In the genomic region with DNA sequence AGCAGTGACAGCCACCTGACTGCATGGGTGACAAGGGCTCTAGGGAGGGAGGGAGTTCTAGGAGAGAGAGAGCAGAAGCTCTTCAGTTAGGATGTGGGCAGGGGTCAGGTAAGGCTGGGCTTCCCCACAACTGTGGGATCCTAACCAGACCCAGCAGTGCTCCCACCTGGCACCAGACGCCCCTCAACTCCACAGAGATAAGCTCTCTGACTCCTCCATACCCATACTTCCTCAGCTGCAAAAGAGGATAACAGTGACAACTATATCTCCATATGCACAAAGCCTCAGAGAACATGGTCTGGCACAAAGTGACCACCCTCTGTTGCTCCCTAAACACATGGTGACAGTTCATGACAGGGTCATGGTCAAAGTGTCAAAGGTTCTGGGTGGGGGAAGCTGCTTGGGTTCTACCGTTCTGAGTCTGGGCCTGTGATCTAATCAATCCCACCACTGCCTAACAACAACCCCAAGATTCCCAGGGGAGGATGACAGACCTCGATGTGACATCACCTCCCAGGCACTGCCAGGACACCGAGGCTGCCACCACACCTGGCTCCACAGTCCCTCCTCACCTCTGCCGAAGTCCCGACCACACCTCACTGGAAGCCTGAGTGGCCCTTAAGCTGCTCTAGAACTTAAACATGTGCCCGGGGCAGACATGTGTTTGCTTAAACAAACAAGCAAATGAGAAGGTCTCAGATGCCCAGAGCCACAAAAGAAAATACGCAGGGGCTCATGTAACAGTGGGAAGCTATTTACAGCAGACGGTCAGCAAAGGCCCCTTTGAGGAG, we compare ENCODE assay signal across 11 mouse cellular contexts. TPM values are rescaled to one million over a fixed set of nuclear protein-coding genes. Genes with fewer than 3 reads are reported as not detected.
DNase-seq lines count a peak whose midpoint lies in the region; ATAC-seq and TF ChIP-seq lines count a peak whose summit lies in the region.
"Had no signal": no experiment of that assay in that cellular context is flagged by ENCODE, and none has a peak within 500 bp of the region (broad histone marks: within the 10 kb centered on the region; RNA-seq: fewer than 3 reads in every experiment).

No protein-coding gene starts in this region.

- no peaks in the 10 kb centered on the region for H3K27me3 ChIP-seq in limb, embryonic 12.5 days
- H3K27me3 ChIP-seq in limb, embryonic 10.5 days (ENCODE audit: low read depth, poor library complexity, severe bottlenecking) = no peaks in the 10 kb centered on the region
- H3K27me3 ChIP-seq in CH12.LX (replicated peaks) = no peaks in the 10 kb centered on the region
- H3K27me3 ChIP-seq: hindbrain, embryonic 15.5 days had no signal

- ATAC-seq in limb, embryonic 12.5 days (ENCODE audit: insufficient number of reproducible peaks, insufficient read depth, low FRiP score, low TSS enrichment, low read depth) = no peak

- in situ Hi-C loops in CH12.LX (cut with MboI; ENCODE audit: low pct_ligation_motif_present, low pct_unique_long_range_greater_than_20kb, low sequenced_read_pairs) = no loop called here

- H3K79me2 ChIP-seq in CH12.LX (replicated peaks; ENCODE audit: control insufficient read depth, extremely low read depth, insufficient read depth, poor library complexity, severe bottlenecking) = peaks cover 59% of the 10 kb centered on the region

- 65% methylated on average over 9 of the region's 9 CpGs for WGBS in limb, embryonic 12.5 days
- WGBS in limb, embryonic 10.5 days = 63% methylated on average over 9 of the region's 9 CpGs
- WGBS in lung, adult 2 months = 43% methylated on average over 9 of the region's 9 CpGs

- TF ChIP-seq RAD21 in CH12.LX (IDR thresholded peaks at IDR 0.05; ENCODE audit: low read depth, low read length) = no peak

- no peak overlapping the region for H3K9ac ChIP-seq in limb, embryonic 12.5 days (replicated peaks)
- no peak overlapping the region for H3K9ac ChIP-seq in CH12.LX (ENCODE audit: insufficient read depth, low read depth)
- H3K9ac ChIP-seq: hindbrain, embryonic 15.5 days had no signal

- no peak for TF ChIP-seq CTCF in CH12.LX (conservative IDR thresholded peaks at IDR 0.05 in 1 of 2, IDR thresholded peaks at IDR 0.05 in 1 of 2; ENCODE audit: low read depth in 2 of 2, low read length in 2 of 2)
- TF ChIP-seq CTCF in lung, adult 2 months (IDR thresholded peaks at IDR 0.05; ENCODE audit: insufficient read depth, low read length) = no peak

- no peak overlapping the region for H3K27ac ChIP-seq in limb, embryonic 12.5 days
- H3K27ac ChIP-seq in limb, embryonic 10.5 days = no peak overlapping the region
- no peak overlapping the region for H3K27ac ChIP-seq in CH12.LX (ENCODE audit: insufficient read depth, low read depth)
- H3K27ac ChIP-seq: hindbrain, embryonic 15.5 days had no signal

- H3K4me3 ChIP-seq in limb, embryonic 12.5 days (replicated peaks) = no peak overlapping the region
- H3K4me3 ChIP-seq in limb, embryonic 10.5 days = no peak overlapping the region
- no peak overlapping the region for H3K4me3 ChIP-seq in CH12.LX (replicated peaks in 1 of 3; ENCODE audit: low read depth in 2 of 3, low read length in 2 of 3, poor library complexity in 1 of 3)
- H3K4me3 ChIP-seq in lung, adult 2 months (replicated peaks; ENCODE audit: extremely low read depth, low read depth, low read length) = no peak overlapping the region
- H3K4me3 ChIP-seq: hindbrain, embryonic 15.5 days had no signal

- peaks cover 11% of the 10 kb centered on the region for H3K36me3 ChIP-seq in limb, embryonic 12.5 days
- H3K36me3 ChIP-seq in limb, embryonic 10.5 days = peaks cover 41% of the 10 kb centered on the region
- peaks cover 0 to 21% of the 10 kb centered on the region in 2 experiments for H3K36me3 ChIP-seq in CH12.LX (replicated peaks in 1 of 2; ENCODE audit: control insufficient read depth in 1 of 2, insufficient read depth in 1 of 2, low read length in 1 of 2)
- H3K36me3 ChIP-seq: hindbrain, embryonic 15.5 days had no signal

- DNase-seq in cerebellum, adult 11-12 months = peak; percentile 21
- DNase-seq in cerebellum, adult 18-20 months = no peak
- DNase-seq in limb, embryonic 10.5 days (ENCODE audit: low spot score) = no peak
- DNase-seq in CH12.LX (ENCODE audit: extremely low read depth) = no peak
- DNase-seq in lung, adult 2 months = peak; percentile 53
- no peak for DNase-seq in adrenal gland, adult 8-10 months
- DNase-seq in thymus, postnatal 10 days (ENCODE audit: low spot score in 2 of 2) = no peak
- DNase-seq: cerebellum, adult 9-10 months; layer of hippocampus, postnatal 36 days had no signal

- no peak for TF ChIP-seq POLR2A in CH12.LX (IDR thresholded peaks at IDR 0.05; ENCODE audit: low read depth, low read length)
- TF ChIP-seq POLR2A in lung, adult 2 months (IDR thresholded peaks at IDR 0.05; ENCODE audit: borderline replicate concordance, extremely low read depth, low read depth, low read length) = no peak

- H3K4me1 ChIP-seq in limb, embryonic 12.5 days (replicated peaks) = peaks cover 75% of the 10 kb centered on the region
- H3K4me1 ChIP-seq in limb, embryonic 10.5 days = peaks cover 79% of the 10 kb centered on the region
- peaks cover 32 to 78% of the 10 kb centered on the region in 2 experiments for H3K4me1 ChIP-seq in CH12.LX (ENCODE audit: control insufficient read depth in 1 of 2, insufficient read depth in 2 of 2)
- H3K4me1 ChIP-seq in lung, adult 2 months (ENCODE audit: control insufficient read depth, insufficient read depth, low read length) = peaks cover 17% of the 10 kb centered on the region

- dilution Hi-C loops in CH12.LX (cut with MboI; ENCODE audit: extremely low pct_ligation_motif_present, extremely low pct_unique_long_range_greater_than_20kb, low sequenced_read_pairs) = no loop called here

- no peak for TF ChIP-seq EP300 in CH12.LX (IDR thresholded peaks at IDR 0.05; ENCODE audit: low read length)

- 0 out of 2 replicates have a peak overlapping the region, but pooled peaks have one; percentile 96 for H3K4me2 ChIP-seq in limb, embryonic 12.5 days
- 0 out of 2 replicates have a peak overlapping the region, but pooled peaks have one; percentile 1 for H3K4me2 ChIP-seq in CH12.LX (ENCODE audit: insufficient read depth, low read depth, poor library complexity, severe bottlenecking)

- no peaks in the 10 kb centered on the region for H3K9me3 ChIP-seq in limb, embryonic 12.5 days
- H3K9me3 ChIP-seq in limb, embryonic 10.5 days (replicated peaks) = no peaks in the 10 kb centered on the region
- H3K9me3 ChIP-seq in CH12.LX (replicated peaks; ENCODE audit: low read length) = peaks cover under 1% of the 10 kb centered on the region
- H3K9me3 ChIP-seq: hindbrain, embryonic 15.5 days had no signal

TF ChIP-seq in CH12.LX, 34 proteins besides CTCF, POLR2A, EP300 and RAD21:
- TF ChIP-seq POLR2AphosphoS2 (IDR thresholded peaks at IDR 0.05; ENCODE audit: low read depth, low read length) = no peak
- TF ChIP-seq USF2 (conservative IDR thresholded peaks at IDR 0.05; ENCODE audit: low read depth, low read length) = no peak
- TF ChIP-seq MAX (IDR thresholded peaks at IDR 0.05; ENCODE audit: low read length) = 0 out of 2 replicates have a peak, but pooled peaks have one; percentile 13

RNA-seq across cellular contexts. Expression of a gene that starts 4.0 kb away (rescaled TPM):
- polyA plus RNA-seq in limb, embryonic 12.5 days (2016; fragmentation: Nextera tagmentation; extraction: Ambion mirVana) = 47.6 and 52.1 TPM in 2 replicates
- polyA plus RNA-seq in limb, embryonic 10.5 days (2016; fragmentation: Nextera tagmentation; extraction: Ambion mirVana) = 41.4 and 48.6 TPM in 2 replicates
- total RNA-seq in CH12.LX (2012; rRNA removed) (16.1 and 17.8 TPM in 2 replicates), CH12.LX (2014; rRNA removed) (9.7 and 9.9 TPM in 2 replicates)
- 49.2 and 70.1 TPM in 2 replicates for polyA plus RNA-seq in CH12.LX (2012; ENCODE audit: insufficient read length, low read depth)
- 43.8 and 48.8 TPM in 2 replicates for polyA plus RNA-seq in lung, adult 2 months (2012; rRNA removed)
- total RNA-seq in adrenal gland, adult 8-10 months (2022) = 10 to 100 TPM; 22.1 to 36.6 (median 27.9) TPM

RNA-seq across cellular contexts. Expression of a gene that starts 46.7 kb away (rescaled TPM):
- polyA plus RNA-seq in limb, embryonic 12.5 days (2016; fragmentation: Nextera tagmentation; extraction: Ambion mirVana) = 0.18 and 0.32 TPM in 2 replicates
- polyA plus RNA-seq in limb, embryonic 10.5 days (2016; fragmentation: Nextera tagmentation; extraction: Ambion mirVana) = 0.10 TPM in 1 of 2 replicates, not detected in the other
- 0.04 TPM in 2 replicates for total RNA-seq in CH12.LX (2012; rRNA removed)
- total RNA-seq in CH12.LX (2014; rRNA removed) = not detected in 2 replicates
- 0.07 and 0.11 TPM in 2 replicates for polyA plus RNA-seq in CH12.LX (2012; ENCODE audit: insufficient read length, low read depth)
- 0.34 and 0.58 TPM in 2 replicates for polyA plus RNA-seq in lung, adult 2 months (2012; rRNA removed)
- under 1 TPM; 0.14 to 0.34 (median 0.15) TPM for total RNA-seq in adrenal gland, adult 8-10 months (2022)

Comparison
In these comparisons a context has a peak if more than half of its experiments do, and no peak if none do; other contexts are left out.
1. DNase-seq: peak in cerebellum, adult 11-12 months (single experiment) and lung, adult 2 months (single experiment); none in cerebellum, adult 18-20 months (0 of 2), limb, embryonic 10.5 days (single experiment), CH12.LX (single experiment), adrenal gland, adult 8-10 months (single experiment) and thymus, postnatal 10 days (0 of 2).